Mouse (Mus musculus): Measurements from ENCODE around the gene Tmem141.

Tmem141 gene

DNA sequence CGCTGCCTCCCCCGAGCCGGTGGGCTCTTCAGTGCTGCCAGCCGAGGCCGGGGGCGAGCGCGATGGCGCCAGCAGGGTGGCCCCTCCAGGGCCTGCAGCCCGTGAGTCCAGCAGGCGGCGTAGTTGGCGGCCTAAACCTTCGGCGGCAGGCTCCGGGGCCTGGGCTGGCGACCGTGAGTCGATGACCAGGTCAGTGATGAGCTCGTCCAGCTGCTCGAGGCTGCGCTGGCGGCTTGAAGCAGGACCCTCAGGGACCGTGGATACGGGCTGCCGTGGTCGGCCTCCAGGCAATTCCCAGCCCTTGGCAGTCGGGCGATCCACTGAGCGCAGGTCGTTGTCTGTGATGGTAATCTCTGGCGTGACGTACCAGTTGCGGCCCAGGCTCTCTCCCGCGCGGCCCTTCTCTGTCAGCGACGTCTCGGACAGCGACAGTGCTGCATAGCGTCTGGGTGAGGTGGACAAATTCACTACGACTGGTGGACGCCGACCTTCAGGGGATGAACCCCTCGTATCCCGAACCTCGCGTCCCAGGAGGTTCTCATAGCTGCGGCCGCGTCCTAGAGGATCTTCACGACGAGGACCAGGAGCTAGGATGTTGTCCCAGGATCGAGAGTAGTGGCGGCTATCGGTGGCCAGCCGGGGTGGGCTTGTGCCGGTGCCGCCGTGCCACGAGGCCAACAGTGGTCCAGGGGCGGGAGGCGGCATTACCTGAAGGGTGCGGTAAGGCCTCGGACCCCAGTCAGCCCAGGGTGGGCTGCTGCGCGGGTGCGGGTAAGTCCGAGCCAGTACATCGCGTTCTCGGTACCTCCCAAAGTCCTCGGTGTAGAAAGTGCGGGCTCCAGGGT, 43.6 kb downstream of the Tmem141 start:
- DNase-seq = peak; percentile 56 to 66

DNA sequence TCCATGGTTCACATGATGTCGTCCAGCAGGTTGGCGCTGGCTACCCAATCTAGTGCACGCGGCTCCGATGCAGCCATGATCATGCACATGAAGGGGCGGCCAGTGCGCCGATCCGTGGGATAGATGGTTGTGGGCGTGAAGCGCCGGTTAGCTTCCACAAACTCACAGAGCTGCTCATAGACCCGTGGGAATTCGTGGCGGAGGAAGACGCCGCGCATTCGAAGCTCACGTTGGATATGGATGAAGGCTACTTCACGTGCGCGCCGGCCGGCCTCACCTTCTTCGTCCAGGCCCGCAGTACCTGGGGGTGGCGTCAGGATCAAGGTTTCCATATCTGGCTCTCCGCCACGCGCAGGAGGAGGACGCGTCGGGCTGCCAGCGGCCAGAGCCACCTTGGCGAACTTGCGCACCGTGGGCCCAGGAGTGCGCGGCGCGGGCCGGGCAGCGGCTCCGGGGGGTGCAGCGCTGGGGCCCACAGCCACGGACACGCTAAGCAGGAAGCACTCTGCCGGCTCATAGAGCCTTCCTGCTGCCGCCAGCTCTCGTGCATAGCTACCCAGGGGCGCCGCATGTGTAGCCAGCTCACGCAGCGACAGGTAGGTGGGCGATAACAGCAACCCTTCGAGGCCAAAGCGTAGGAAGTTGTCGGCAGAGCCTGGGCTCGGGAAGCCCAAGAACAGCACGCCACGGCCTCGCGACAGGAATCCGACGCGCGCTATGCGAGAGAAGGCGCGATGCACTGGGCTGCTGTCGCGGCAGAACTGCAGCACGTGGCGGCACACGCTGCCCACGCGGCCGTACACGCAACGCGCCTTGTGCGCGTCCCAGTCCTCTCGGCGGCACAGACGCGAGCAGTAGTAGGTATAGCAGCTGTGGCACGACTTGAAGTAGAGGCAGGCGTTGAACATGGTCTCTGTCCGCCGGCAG, 44.6 kb downstream of the Tmem141 start:
- peak in 1 of 2 experiments; percentile 31 for DNase-seq

DNA sequence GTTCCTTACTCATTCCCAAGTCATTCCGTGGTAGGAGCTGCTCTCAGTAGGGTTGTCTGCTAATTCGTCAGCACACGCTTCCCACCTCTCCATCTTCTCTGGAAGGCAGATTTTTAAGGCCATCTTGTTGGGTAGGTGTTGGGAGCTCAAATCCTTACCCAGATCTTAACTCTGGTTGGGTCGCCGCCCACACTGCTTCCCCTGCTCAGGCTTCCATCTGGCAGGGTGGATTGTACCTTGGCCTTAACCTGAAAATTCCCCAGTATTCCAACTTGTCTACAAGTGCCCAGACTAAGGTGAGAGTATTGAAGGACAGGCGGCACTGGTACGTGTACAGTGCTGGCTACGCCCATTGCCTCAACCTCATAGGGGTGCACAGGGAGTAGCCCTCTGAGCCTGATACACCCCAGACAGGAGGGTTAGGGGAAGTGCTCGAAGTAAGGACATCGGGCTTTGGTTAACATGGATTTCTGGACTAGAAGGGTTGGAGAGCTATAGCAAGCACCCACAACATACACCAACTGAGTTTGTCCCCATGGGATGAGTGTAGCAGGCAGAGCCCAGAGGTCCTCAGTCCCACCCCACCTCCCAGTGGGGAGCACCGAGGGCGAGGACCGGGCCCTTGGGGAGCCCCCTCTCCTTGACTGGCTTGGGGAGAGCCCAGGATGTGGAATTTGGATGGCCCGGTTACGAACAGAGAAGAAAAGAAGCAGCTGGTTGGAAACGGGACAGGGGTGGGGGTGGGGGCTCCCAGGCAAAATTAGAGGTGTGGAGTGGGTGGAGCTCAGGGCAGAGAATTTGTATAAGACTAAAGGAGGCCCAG, 45.6 kb downstream of the Tmem141 start:
- no peak for DNase-seq

DNA sequence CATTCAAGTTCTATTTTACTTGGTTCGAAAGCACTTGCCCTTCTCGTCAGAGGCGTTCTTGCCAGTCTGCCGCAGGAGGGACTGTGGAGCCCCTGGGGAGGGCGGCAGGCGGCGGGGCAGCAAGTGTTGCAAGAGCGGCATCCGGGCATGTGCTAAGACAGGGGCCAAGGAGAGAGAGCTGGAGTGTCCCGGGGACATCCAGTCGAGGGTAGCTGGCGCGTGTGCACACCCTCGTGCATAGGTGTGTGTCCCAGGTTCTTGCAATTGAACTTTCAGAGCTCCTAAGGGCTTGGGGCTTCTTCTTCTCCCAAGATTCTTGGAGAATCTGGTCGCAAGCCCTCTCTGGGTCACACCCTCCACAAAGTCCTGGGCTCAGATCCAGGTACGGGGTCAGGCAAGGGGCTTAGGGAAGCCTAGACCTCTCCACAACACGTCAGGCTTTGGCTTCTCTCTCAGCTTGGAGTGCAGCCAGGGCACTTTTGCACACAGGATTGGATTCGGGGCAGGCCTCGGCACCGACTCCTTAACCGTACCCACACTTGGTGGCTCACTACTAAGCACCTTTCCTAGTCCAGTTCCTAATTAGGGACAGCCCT, 46.3 kb downstream of the Tmem141 start:
- peak; percentile 49 to 68 for DNase-seq

DNA sequence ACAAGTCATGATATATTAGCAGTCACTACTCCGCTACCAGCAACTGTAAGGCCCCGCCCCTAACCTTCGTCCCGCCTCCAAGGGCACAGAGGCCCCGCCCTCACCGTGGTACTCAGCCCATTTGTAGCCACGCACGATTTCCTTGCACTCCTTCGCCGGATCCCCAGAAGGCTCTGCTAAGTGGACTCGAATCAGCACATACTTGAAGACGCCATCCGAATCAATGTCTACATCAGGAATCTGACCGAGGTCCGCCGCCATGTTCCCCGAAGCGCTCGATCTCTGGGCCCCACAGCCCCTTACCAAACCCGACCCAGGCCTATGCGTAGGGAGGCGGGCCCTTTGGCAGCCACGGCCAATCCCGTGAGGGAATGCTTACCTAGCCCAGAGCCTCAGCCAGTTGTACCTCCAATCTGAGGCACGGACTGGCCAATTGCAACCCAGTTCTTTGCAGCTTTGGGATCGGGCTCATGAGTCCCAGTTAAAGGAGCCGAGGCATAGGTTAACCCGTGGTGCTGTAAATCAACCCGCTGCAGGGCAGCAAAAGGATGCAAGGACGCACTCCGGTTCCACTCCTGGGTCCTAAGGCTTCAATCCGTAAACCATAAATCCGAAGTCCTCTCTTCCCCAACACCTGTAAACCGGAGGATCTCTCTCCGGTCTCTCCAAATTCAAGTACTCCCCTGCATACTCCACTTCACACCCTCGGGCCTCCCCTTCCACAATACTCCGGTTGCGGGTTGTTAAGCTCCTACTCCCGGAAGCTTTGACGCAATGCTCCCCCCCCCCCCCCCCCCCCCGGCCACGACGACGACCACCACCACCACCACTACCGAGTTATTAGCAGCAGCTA, 47.0 kb downstream of the Tmem141 start, which contains the start of the genes Mamdc4 and Phpt1:
Gene Mamdc4 (minus strand): TSS at position 267 of the 853 bp plus-strand sequence.
Gene Phpt1 (minus strand): TSS at position 646 of the 853 bp plus-strand sequence.
- DNase-seq = peak; percentile 97

DNA sequence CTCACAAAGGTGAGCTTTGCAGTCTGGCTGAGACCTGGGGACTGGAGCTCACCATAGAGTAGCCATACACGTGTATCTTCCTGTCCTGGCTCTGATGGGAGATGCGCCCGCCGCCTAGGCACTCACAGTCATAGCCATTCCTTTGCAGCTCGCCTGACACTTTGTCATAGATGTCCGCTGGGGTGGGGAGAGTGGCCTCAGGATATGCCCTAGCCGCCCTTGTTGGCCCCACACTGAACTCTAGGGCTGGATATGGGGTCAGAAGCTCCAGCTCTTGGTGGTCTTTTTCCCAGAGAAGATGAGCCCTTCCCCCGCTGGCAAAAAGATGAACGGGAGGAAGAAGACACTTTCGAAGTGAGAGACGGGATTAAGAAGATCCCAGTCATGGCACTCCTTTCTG, 47.7 kb downstream of the Tmem141 start:
- DNase-seq = no peak

DNA sequence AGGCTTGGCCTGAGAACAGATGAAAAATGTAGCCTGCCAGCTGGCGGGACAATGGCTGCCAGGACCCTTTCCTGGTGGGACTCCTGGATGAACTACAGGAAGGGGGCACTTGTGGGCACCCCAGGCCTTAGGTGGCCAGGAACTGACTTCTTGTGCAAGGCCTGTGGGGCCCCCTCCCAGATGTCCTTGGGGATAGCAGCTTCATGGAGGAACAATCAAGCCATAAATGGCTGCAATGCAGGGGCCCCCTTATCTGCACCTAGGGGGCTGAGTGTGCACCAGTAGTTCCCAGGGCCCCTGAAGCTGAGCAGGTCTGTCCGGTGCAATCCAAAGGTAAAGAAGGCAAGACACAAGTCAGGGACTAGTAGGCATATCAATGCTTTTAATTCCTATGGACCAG, 48.7 kb downstream of the Tmem141 start:
- no peak for DNase-seq

DNA sequence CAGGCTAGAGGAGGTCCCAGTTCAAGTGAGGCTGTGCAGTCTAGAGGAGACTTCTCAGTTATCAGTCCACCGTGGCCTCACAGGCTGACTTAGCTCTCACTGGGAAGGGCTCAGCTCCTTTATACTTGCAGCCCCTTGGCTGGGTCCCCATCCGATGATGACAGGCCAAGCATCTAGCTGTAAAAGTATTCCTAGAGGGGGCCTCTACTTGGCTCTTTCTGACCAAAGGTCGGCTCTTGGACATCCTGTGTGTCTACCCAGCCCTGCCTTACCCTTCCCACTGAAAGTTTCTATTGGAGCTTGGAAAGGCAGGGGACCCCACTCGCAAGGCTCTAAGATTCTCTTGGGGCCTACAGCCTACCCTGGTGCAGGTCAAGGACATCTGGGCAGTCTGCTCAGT, 50.6 kb downstream of the Tmem141 start:
- DNase-seq = no peak

All from kidney, postnatal 4 days (tissue).